In genomic region chr2:31785074-31785473, GRCm38 (mm10) we compare ENCODE assay signal across 9 mouse cellular contexts. TPM values are rescaled to one million over a fixed set of nuclear protein-coding genes. Genes with fewer than 3 reads are reported as not detected.
DNase-seq lines count a peak whose midpoint lies in the region; ATAC-seq lines count a peak whose summit lies in the region.
"Had no signal": no experiment of that assay in that cellular context is flagged by ENCODE, and none has a peak within 500 bp of the region (broad histone marks: within the 10 kb centered on the region; RNA-seq: fewer than 3 reads in every experiment).

No protein-coding gene starts in this region.

- DNase-seq in A20 (ENCODE audit: low read depth, low spot score), result peak; percentile 81
- peak; percentile 79 for DNase-seq in adrenal gland, adult 2 months
- DNase-seq in embryo, embryonic 11 days, result peak; percentile 86
- DNase-seq in heart, adult 8-10 months (ENCODE audit: low spot score), result peak; percentile 85
- peak; percentile 89 for DNase-seq in kidney, postnatal 14 days
- peak; percentile 63 for DNase-seq in liver, embryonic 11.5 days (ENCODE audit: low spot score)
- DNase-seq in thymus, adult 18-20 months, result peak; percentile 33 to 65

- no peak overlapping the region for H3K4me3 ChIP-seq in liver, embryonic 11.5 days (ENCODE audit: low read depth, low read length)
- no peak overlapping the region for H3K4me3 ChIP-seq in neural tube, embryonic 14.5 days (ENCODE audit: low read depth, low read length)
- H3K4me3 ChIP-seq: embryonic facial prominence, embryonic 12.5 days had no signal

- H3K27ac ChIP-seq in liver, embryonic 11.5 days (ENCODE audit: low read depth, low read length), result no peak overlapping the region
- H3K27ac ChIP-seq in neural tube, embryonic 14.5 days (ENCODE audit: low read depth, low read length), result no peak overlapping the region
- H3K27ac ChIP-seq: embryonic facial prominence, embryonic 12.5 days had no signal

- no peak overlapping the region for H3K4me2 ChIP-seq in liver, embryonic 11.5 days
- no peak overlapping the region for H3K4me2 ChIP-seq in neural tube, embryonic 14.5 days (ENCODE audit: low read depth, low read length)
- H3K4me2 ChIP-seq: embryonic facial prominence, embryonic 12.5 days had no signal

- 49% methylated on average over 9 of the region's 9 CpGs for WGBS in liver, embryonic 11.5 days
- 48% methylated on average over 9 of the region's 9 CpGs for WGBS in neural tube, embryonic 14.5 days

- H3K36me3 ChIP-seq in liver, embryonic 11.5 days (ENCODE audit: control insufficient read depth, insufficient read depth, low read length), result peaks cover 44% of the 10 kb centered on the region
- peaks cover 16% of the 10 kb centered on the region for H3K36me3 ChIP-seq in neural tube, embryonic 14.5 days (ENCODE audit: control insufficient read depth, insufficient read depth, low read length)

- H3K27me3 ChIP-seq in liver, embryonic 11.5 days (replicated peaks; ENCODE audit: control insufficient read depth, insufficient read depth, low read length), result no peaks in the 10 kb centered on the region
- H3K27me3 ChIP-seq in neural tube, embryonic 14.5 days (ENCODE audit: control insufficient read depth, insufficient read depth, low read length), result no peaks in the 10 kb centered on the region
- H3K27me3 ChIP-seq: embryonic facial prominence, embryonic 12.5 days had no signal

- peak; percentile 51; the same call in 1 of the 2 replicates for ATAC-seq in liver, embryonic 11.5 days (replicated peaks; ENCODE audit: low FRiP score)
- ATAC-seq in neural tube, embryonic 14.5 days (ENCODE audit: low read depth), result peak; percentile 82

- no peaks in the 10 kb centered on the region for H3K9me3 ChIP-seq in liver, embryonic 11.5 days (ENCODE audit: control insufficient read depth, low read length)
- H3K9me3 ChIP-seq in neural tube, embryonic 14.5 days (ENCODE audit: control insufficient read depth, low read length), result no peaks in the 10 kb centered on the region
- H3K9me3 ChIP-seq: embryonic facial prominence, embryonic 12.5 days had no signal

- no peak overlapping the region for H3K9ac ChIP-seq in liver, embryonic 11.5 days (ENCODE audit: low read depth, low read length)
- H3K9ac ChIP-seq in neural tube, embryonic 14.5 days (replicated peaks; ENCODE audit: low read depth, low read length), result no peak overlapping the region
- H3K9ac ChIP-seq: embryonic facial prominence, embryonic 12.5 days had no signal

- no peaks in the 10 kb centered on the region for H3K4me1 ChIP-seq in liver, embryonic 11.5 days (replicated peaks; ENCODE audit: control insufficient read depth, insufficient read depth, low read length)
- H3K4me1 ChIP-seq in neural tube, embryonic 14.5 days (ENCODE audit: control insufficient read depth, insufficient read depth, low read length), result peaks cover 3% of the 10 kb centered on the region; the same call in 1 of the 2 replicates
- H3K4me1 ChIP-seq: embryonic facial prominence, embryonic 12.5 days had no signal

RNA-seq across cellular contexts. Expression of gene Qrfp, which starts 25.3 kb away (rescaled TPM):
- total RNA-seq in adrenal gland, adult 2 months (2021), result not detected
- not detected in 2 replicates for polyA plus RNA-seq in adrenal gland, adult 2 months (2012; rRNA removed)
- total RNA-seq in heart, adult 8-10 months (2022), result not detected
- polyA plus RNA-seq in liver, embryonic 11.5 days (2014; fragmentation: Nextera tagmentation; extraction: Ambion mirVana), result 0.08 TPM in 1 of 2 replicates, not detected in the other
- 0.09 TPM in 1 of 2 replicates, not detected in the other for polyA plus RNA-seq in neural tube, embryonic 14.5 days (2014; fragmentation: Nextera tagmentation; extraction: Ambion mirVana)
